Mouse (Mus musculus) lung, adult 2 months (tissue): ENCODE measurements around the gene Gna14.

ENCODE experiments used
- CTCF ChIP-seq: fragments of 200-500 bp; IDR thresholded peaks from 2 replicates; pipeline ENCODE4 v1.5.1; 2011; ENCODE audit warnings: mild to moderate bottlenecking, low read length, control low read depth; ENCODE audit not compliant: insufficient read depth
- POLR2A ChIP-seq: fragments of 200-500 bp; IDR thresholded peaks from 2 replicates; pipeline ENCODE4 v1.6.1; 2011; ENCODE audit warnings: low read depth, mild to moderate bottlenecking, control low read depth, low read length, borderline replicate concordance; ENCODE audit errors: extremely low read depth

GRCm38 (mm10) chr19:16441329-16441728 is 5.8 kb downstream of the Gna14 start:
- TF ChIP-seq POLR2A = no peak
- no peak for TF ChIP-seq CTCF
